Comparison of ENCODE assay signal across 29 mouse cellular contexts in the genomic region with DNA sequence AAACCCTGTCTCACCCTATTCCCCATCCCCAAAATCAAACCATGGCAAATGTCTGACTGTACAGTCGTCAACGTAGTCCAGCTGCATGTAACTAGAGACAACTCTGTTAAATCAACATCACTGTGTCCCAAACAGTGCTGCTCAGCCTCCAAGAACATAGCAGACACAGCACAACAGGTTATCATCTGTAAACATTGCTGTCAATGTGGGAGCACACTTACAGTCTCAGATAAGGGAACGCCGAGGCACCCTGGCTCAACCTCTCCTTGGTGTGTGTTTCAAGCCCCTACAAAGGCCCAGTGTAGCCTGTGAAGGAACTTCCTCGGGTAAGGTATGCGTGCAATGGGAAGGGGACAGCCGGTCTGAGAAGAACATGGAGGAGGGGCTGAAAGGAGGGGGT. TPM values are rescaled to one million over a fixed set of nuclear protein-coding genes. Genes with fewer than 3 reads are reported as not detected.
DNase-seq lines count a peak whose midpoint lies in the region; ATAC-seq and TF ChIP-seq lines count a peak whose summit lies in the region.
"Had no signal": no experiment of that assay in that cellular context is flagged by ENCODE, and none has a peak within 500 bp of the region (broad histone marks: within the 10 kb centered on the region; RNA-seq: fewer than 3 reads in every experiment).

No protein-coding gene starts in this region.

- H3K36me3 ChIP-seq in G1E (replicated peaks) = no peaks in the 10 kb centered on the region
- no peaks in the 10 kb centered on the region for H3K36me3 ChIP-seq in liver, embryonic 15.5 days (replicated peaks)
- H3K36me3 ChIP-seq: heart, embryonic 10.5 days; heart, embryonic 15.5 days; hindbrain, embryonic 13.5 days; limb, embryonic 13.5 days; midbrain, embryonic 12.5 days; neural tube, embryonic 13.5 days had no signal

- H3K9me3 ChIP-seq in G1E (replicated peaks) = no peaks in the 10 kb centered on the region
- H3K9me3 ChIP-seq in liver, embryonic 15.5 days (replicated peaks) = no peaks in the 10 kb centered on the region
- H3K9me3 ChIP-seq: forebrain, embryonic 13.5 days; heart, embryonic 10.5 days; heart, embryonic 15.5 days; hindbrain, embryonic 13.5 days; limb, embryonic 13.5 days; midbrain, embryonic 12.5 days; neural tube, embryonic 13.5 days had no signal

- TF ChIP-seq CTCF in G1E (IDR thresholded peaks at IDR 0.05; ENCODE audit: low read depth, low read length) = no peak
- no peak for TF ChIP-seq CTCF in lung, adult 2 months (IDR thresholded peaks at IDR 0.05; ENCODE audit: insufficient read depth, low read length)

- 21% methylated on average over 7 of the region's 7 CpGs for WGBS in liver, embryonic 15.5 days (ENCODE audit: insufficient replicate concordance)
- WGBS in lung, adult 2 months = 57% methylated on average over 7 of the region's 7 CpGs

- peak; percentile 1; the same call in 1 of the 2 replicates for ATAC-seq in G1E (ENCODE audit: extremely low read depth, insufficient number of reproducible peaks, low FRiP score, poor library complexity, severe bottlenecking)
- ATAC-seq in liver, embryonic 15.5 days (ENCODE audit: insufficient read depth) = peak; percentile 89
- ATAC-seq: CD4-positive, CD25-positive, alpha-beta regulatory T cell, adult 4 months; forebrain, embryonic 13.5 days; intestine, postnatal 0 days had no signal

- DNase-seq in G1E (ENCODE audit: low spot score) (no peak), liver (peak; percentile 62)
- DNase-seq in c-Kit-positive CD71-positive TER-119-negative erythroid progenitor cells, embryonic 14.5 days (ENCODE audit: low read depth) = peak; percentile 51
- DNase-seq in layer of hippocampus, adult 11-12 months (ENCODE audit: low spot score) = no peak
- no peak for DNase-seq in lung, adult 2 months
- no peak for DNase-seq in spleen, postnatal 4 days (ENCODE audit: low spot score in 2 of 2)
- no peak for DNase-seq in T-cell, adult 2 months (ENCODE audit: low spot score)
- DNase-seq: adrenal gland, postnatal 10 days; cerebellum, adult 11-12 months; cerebellum, adult 9-11 months; gastrocnemius, postnatal 25 days; heart, adult 11 months; heart, postnatal 36 days; kidney, postnatal 25 days; lung, embryonic 14.5 days; lung, postnatal 14 days; thymus, adult 18-20 months; thymus, postnatal 4 days had no signal

- H3K4me2 ChIP-seq in liver, embryonic 15.5 days = peak overlapping the region; percentile 23; the same call in 1 of the 2 replicates
- H3K4me2 ChIP-seq: forebrain, embryonic 13.5 days; heart, embryonic 15.5 days; hindbrain, embryonic 13.5 days; limb, embryonic 13.5 days; lung, embryonic 14.5 days; midbrain, embryonic 12.5 days; neural tube, embryonic 13.5 days had no signal

- peaks cover 24% of the 10 kb centered on the region for H3K4me1 ChIP-seq in G1E (ENCODE audit: insufficient read depth, low read depth, low read length)
- peaks cover 34% of the 10 kb centered on the region for H3K4me1 ChIP-seq in liver, embryonic 15.5 days (replicated peaks)
- H3K4me1 ChIP-seq in lung, adult 2 months (ENCODE audit: control insufficient read depth, insufficient read depth, low read length) = peaks cover 2% of the 10 kb centered on the region; the same call in 1 of the 2 replicates
- H3K4me1 ChIP-seq: forebrain, embryonic 13.5 days; heart, embryonic 10.5 days; heart, embryonic 15.5 days; hindbrain, embryonic 13.5 days; limb, embryonic 13.5 days; midbrain, embryonic 12.5 days; neural tube, embryonic 13.5 days had no signal

- H3K9ac ChIP-seq in liver, embryonic 15.5 days = no peak overlapping the region
- H3K9ac ChIP-seq: forebrain, embryonic 13.5 days; heart, embryonic 15.5 days; hindbrain, embryonic 13.5 days; limb, embryonic 13.5 days; lung, embryonic 14.5 days; midbrain, embryonic 12.5 days; neural tube, embryonic 13.5 days had no signal

- H3K27me3 ChIP-seq in G1E (ENCODE audit: insufficient read depth, low read length) = peaks cover 2% of the 10 kb centered on the region; the same call in 1 of the 2 replicates
- peaks cover 13% of the 10 kb centered on the region for H3K27me3 ChIP-seq in liver, embryonic 15.5 days
- H3K27me3 ChIP-seq: forebrain, embryonic 13.5 days; heart, embryonic 15.5 days; hindbrain, embryonic 13.5 days; limb, embryonic 13.5 days; midbrain, embryonic 12.5 days; neural tube, embryonic 13.5 days had no signal

- TF ChIP-seq POLR2A in lung, adult 2 months (IDR thresholded peaks at IDR 0.05; ENCODE audit: borderline replicate concordance, extremely low read depth, low read depth, low read length) = no peak

- peak overlapping the region; percentile 66 for H3K27ac ChIP-seq in liver, embryonic 15.5 days (replicated peaks)
- H3K27ac ChIP-seq: forebrain, embryonic 13.5 days; heart, embryonic 10.5 days; heart, embryonic 15.5 days; hindbrain, embryonic 13.5 days; layer of hippocampus, adult 2 months; limb, embryonic 13.5 days; midbrain, embryonic 12.5 days; neural tube, embryonic 13.5 days had no signal

- no peak overlapping the region for H3K4me3 ChIP-seq in G1E (ENCODE audit: low read depth, low read length)
- H3K4me3 ChIP-seq in liver, embryonic 15.5 days (replicated peaks) = no peak overlapping the region
- H3K4me3 ChIP-seq in lung, adult 2 months (replicated peaks; ENCODE audit: extremely low read depth, low read depth, low read length) = no peak overlapping the region
- H3K4me3 ChIP-seq: forebrain, embryonic 13.5 days; heart, embryonic 10.5 days; heart, embryonic 15.5 days; hindbrain, embryonic 13.5 days; layer of hippocampus, adult 2 months; limb, embryonic 13.5 days; midbrain, embryonic 12.5 days; neural tube, embryonic 13.5 days had no signal

RNA-seq across cellular contexts. Expression of a gene that starts 29.9 kb away (rescaled TPM):
- total RNA-seq in G1E (2014; fragmentation: Nextera tagmentation) (30.8 and 38.9 TPM in 2 replicates), G1E (2017) (17.3 and 20.8 TPM in 2 replicates)
- 20.0 and 25.3 TPM in 2 replicates for polyA plus RNA-seq in G1E (2012)
- 16.1 and 17.1 TPM in 2 replicates for polyA plus RNA-seq in liver, embryonic 15.5 days (2015; fragmentation: Nextera tagmentation; extraction: Ambion mirVana)
- polyA plus RNA-seq in lung, adult 2 months (2012; rRNA removed) = 32.4 and 37.9 TPM in 2 replicates

RNA-seq across cellular contexts. Expression of a gene that starts 32.0 kb away (rescaled TPM):
- total RNA-seq in G1E (2014; fragmentation: Nextera tagmentation) (73.0 and 103 TPM in 2 replicates), G1E (2017) (65.5 and 72.3 TPM in 2 replicates)
- polyA plus RNA-seq in G1E (2012) = 15.1 and 16.2 TPM in 2 replicates
- polyA plus RNA-seq in liver, embryonic 15.5 days (2015; fragmentation: Nextera tagmentation; extraction: Ambion mirVana) = 19.4 and 21.6 TPM in 2 replicates
- 25.0 and 29.7 TPM in 2 replicates for polyA plus RNA-seq in lung, adult 2 months (2012; rRNA removed)

Comparison
In these comparisons a context has a peak if more than half of its experiments do, and no peak if none do; other contexts are left out.
1. DNase-seq: peak in c-Kit-positive CD71-positive TER-119-negative erythroid progenitor cells, embryonic 14.5 days (single experiment) and liver (single experiment); none in G1E (single experiment), layer of hippocampus, adult 11-12 months (single experiment), lung, adult 2 months (single experiment), spleen, postnatal 4 days (0 of 2) and T-cell, adult 2 months (single experiment).